Mouse (Mus musculus): Measurements from ENCODE around the gene Slf2. TPM values are rescaled to one million over a fixed set of nuclear protein-coding genes. Genes with fewer than 3 reads are reported as not detected.

Slf2 gene
- polyA plus RNA-seq, 1 experiment = 51.3 TPM

DNA sequence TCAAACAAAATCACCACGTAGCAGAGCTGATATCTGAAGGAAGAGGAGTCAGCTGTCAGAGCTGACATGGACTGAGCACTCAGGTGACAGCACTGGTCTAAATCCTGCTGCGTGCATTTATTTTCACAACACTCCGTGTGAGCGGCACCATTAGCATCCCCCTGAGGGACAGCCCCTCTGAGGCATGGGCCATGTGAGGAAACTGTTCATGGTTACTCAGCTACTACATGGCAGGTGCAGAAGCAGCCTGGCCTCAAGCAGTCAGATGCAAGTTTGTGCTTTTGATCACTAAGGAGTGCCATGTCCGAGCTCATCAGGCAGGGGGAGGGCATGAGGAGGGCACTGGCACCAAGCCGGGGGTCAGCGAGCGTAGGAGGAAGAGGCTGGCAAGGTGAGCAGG lies 68.7 kb downstream of the Slf2 start:
- no peak for DNase-seq (ENCODE audit: low read depth)
- no peak for TF ChIP-seq CTCF (IDR thresholded peaks at IDR 0.05; ENCODE audit: borderline replicate concordance, extremely low read depth, insufficient read depth, insufficient read length)
- no peak for TF ChIP-seq POLR2A (IDR thresholded peaks at IDR 0.05; ENCODE audit: borderline replicate concordance, extremely low read depth, insufficient read depth, insufficient read length, poor library complexity, severe bottlenecking)

GRCm38 (mm10) chr19:45002301-45002700 lies 71.3 kb downstream of the Slf2 start:
- no peak for DNase-seq (ENCODE audit: low read depth)
- TF ChIP-seq CTCF (IDR thresholded peaks at IDR 0.05; ENCODE audit: borderline replicate concordance, extremely low read depth, insufficient read depth, insufficient read length) (peak; percentile 25; the same call in 1 of the 2 replicates), POLR2A (IDR thresholded peaks at IDR 0.05; ENCODE audit: borderline replicate concordance, extremely low read depth, insufficient read depth, insufficient read length, poor library complexity, severe bottlenecking) (no peak)

GRCm38 (mm10) chr19:45003740-45004516 lies 73.0 kb downstream of the Slf2 start:
- TF ChIP-seq POLR2A (IDR thresholded peaks at IDR 0.05; ENCODE audit: borderline replicate concordance, extremely low read depth, insufficient read depth, insufficient read length, poor library complexity, severe bottlenecking) = no peak
- TF ChIP-seq CTCF (IDR thresholded peaks at IDR 0.05; ENCODE audit: borderline replicate concordance, extremely low read depth, insufficient read depth, insufficient read length) = no peak
- DNase-seq (ENCODE audit: low read depth) = no peak

- peak; percentile 23 for DNase-seq (ENCODE audit: low read depth)
- no peak for TF ChIP-seq CTCF (IDR thresholded peaks at IDR 0.05; ENCODE audit: borderline replicate concordance, extremely low read depth, insufficient read depth, insufficient read length)
- no peak for TF ChIP-seq POLR2A (IDR thresholded peaks at IDR 0.05; ENCODE audit: borderline replicate concordance, extremely low read depth, insufficient read depth, insufficient read length, poor library complexity, severe bottlenecking)
Observed at GRCm38 (mm10) chr19:45005444-45005843, 74.5 kb downstream of the Slf2 start, which contains the start of gene Twnk. Gene Twnk, plus strand, starts transcription at chr19:45005663.

DNA sequence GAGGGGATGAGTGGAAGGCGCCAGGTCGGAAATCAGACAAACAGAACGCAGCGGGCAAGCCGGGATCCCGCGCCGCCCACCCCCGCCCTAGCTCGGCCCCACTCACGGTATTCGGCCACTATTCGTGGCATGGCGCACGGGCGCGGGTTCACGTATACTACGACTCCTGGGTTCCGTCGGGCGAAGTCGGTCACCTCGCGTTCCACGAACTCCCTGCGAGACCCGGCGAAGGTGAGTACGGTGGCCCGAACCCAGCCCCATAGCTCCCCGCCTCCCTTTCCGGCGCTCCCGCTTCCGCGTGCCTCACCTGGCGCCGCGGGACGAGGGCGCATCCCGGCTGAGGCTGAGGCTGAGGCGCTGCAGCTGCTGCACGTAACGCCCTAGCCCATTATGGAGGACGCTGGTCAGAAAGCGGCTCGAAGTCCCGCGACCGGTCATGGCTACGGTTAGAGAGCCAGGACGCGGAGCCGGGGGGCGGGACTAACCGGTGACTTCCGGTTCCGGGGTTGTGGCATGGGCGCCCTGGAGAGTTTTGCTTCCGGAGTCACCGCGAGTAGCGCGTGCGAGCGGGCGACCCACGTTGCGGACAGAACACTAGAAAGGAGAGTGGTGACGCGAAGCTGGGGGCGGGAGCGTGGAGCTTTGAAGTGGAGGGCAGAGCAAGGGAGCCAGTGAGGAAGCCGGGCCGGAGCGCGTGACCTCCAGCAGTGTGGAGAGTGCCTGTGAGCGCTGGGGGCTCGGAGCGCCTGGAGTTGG lies 75.2 kb downstream of the Slf2 start, which contains the start of gene Mrpl43:
Gene Mrpl43 (minus strand): TSS at position 486 of the 756 bp plus-strand sequence.
- peak; percentile 95 for DNase-seq (ENCODE audit: low read depth)
- TF ChIP-seq CTCF (IDR thresholded peaks at IDR 0.05; ENCODE audit: borderline replicate concordance, extremely low read depth, insufficient read depth, insufficient read length) (no peak), POLR2A (IDR thresholded peaks at IDR 0.05; ENCODE audit: borderline replicate concordance, extremely low read depth, insufficient read depth, insufficient read length, poor library complexity, severe bottlenecking) (no peak)

- DNase-seq (ENCODE audit: low read depth) = no peak
- no peak for TF ChIP-seq POLR2A (IDR thresholded peaks at IDR 0.05; ENCODE audit: borderline replicate concordance, extremely low read depth, insufficient read depth, insufficient read length, poor library complexity, severe bottlenecking)
- no peak for TF ChIP-seq CTCF (IDR thresholded peaks at IDR 0.05; ENCODE audit: borderline replicate concordance, extremely low read depth, insufficient read depth, insufficient read length)
Observed at GRCm38 (mm10) chr19:45007021-45007420, 76.1 kb downstream of the Slf2 start.

DNA sequence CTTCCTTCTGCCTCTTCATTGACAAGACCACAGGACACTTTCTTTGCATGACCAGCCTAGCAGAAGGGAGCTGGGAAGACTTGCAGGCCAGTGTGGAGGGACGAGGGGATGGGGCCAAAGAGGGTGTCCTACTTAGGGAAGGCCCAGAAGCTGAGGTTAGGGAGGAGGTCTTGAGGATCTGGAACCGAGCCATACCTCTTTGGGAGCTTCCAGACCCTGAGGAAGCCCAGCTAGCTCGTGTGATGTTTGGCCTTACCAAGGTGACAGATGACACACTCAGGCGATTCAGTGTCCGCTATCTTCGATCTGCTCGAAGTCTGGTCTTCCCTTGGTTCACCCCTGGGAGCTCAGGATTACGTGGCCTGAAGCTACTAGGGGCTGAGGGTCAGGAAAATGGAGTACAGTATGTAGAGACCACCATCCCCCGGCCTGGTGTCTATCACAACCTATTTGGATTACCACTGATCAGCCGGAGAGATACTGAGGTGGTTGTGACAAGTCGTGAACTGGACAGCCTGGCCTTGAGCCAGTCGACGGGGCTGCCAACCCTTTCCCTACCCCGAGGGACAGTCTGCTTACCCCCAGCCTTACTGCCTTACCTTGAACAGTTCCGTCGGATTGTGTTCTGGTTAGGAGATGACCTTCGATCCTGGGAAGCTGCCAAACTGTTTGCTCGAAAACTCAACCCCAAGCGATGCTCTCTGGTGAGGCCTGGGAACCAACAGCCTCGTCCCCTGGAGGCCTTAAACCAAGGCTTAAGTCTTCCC lies 76.7 kb downstream of the Slf2 start:
- DNase-seq (ENCODE audit: low read depth) = no peak
- TF ChIP-seq POLR2A (IDR thresholded peaks at IDR 0.05; ENCODE audit: borderline replicate concordance, extremely low read depth, insufficient read depth, insufficient read length, poor library complexity, severe bottlenecking) (no peak), CTCF (IDR thresholded peaks at IDR 0.05; ENCODE audit: borderline replicate concordance, extremely low read depth, insufficient read depth, insufficient read length) (no peak)

DNA sequence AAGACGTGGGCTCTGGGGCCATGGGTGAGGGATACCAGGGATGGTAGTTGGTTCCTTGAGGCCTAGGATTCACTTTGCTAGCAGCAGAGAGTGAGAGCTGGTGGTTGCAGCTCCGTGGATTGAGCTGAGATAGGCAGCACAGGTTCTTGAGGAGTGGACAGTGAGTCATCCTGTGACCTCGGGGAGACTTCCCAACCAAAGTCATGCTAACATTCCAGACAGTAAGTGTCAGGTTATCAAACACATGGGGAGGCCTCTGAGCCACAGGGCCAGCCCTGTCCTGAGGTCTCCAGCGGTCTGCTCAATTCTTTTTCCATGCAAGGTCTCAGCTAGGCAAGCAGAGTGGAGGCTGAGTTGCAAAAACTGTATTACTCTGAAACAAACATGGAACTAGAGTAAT lies 79.7 kb downstream of the Slf2 start:
- TF ChIP-seq POLR2A (IDR thresholded peaks at IDR 0.05; ENCODE audit: borderline replicate concordance, extremely low read depth, insufficient read depth, insufficient read length, poor library complexity, severe bottlenecking) (no peak), CTCF (IDR thresholded peaks at IDR 0.05; ENCODE audit: borderline replicate concordance, extremely low read depth, insufficient read depth, insufficient read length) (no peak)
- no peak for DNase-seq (ENCODE audit: low read depth)

- no peak for TF ChIP-seq POLR2A (IDR thresholded peaks at IDR 0.05; ENCODE audit: borderline replicate concordance, extremely low read depth, insufficient read depth, insufficient read length, poor library complexity, severe bottlenecking)
- TF ChIP-seq CTCF (IDR thresholded peaks at IDR 0.05; ENCODE audit: borderline replicate concordance, extremely low read depth, insufficient read depth, insufficient read length) = no peak
- no peak for DNase-seq (ENCODE audit: low read depth)
Observed at GRCm38 (mm10) chr19:45012219-45012618, 81.3 kb downstream of the Slf2 start.

DNA sequence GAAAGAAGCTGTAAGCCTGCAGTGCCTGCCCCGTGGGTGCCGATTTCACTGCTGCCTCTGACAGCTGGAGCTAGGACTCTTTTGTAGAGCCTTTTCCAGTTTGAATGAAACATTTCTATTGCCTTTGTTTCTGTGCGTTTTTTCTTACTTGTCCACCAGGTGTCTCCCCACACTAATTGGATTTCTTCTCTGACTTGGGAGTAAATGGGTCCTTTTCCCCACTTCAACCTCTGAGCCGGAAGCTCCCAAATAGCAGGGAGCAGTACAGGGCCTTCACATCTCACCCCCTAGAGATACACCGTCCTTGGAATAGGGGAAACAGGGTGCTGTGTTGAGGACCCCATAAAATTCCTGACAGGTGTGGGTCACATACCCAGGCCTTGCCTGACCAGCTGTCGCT lies 81.7 kb downstream of the Slf2 start:
- peak; percentile 77 for DNase-seq (ENCODE audit: low read depth)
- TF ChIP-seq POLR2A (IDR thresholded peaks at IDR 0.05; ENCODE audit: borderline replicate concordance, extremely low read depth, insufficient read depth, insufficient read length, poor library complexity, severe bottlenecking) (no peak), CTCF (IDR thresholded peaks at IDR 0.05; ENCODE audit: borderline replicate concordance, extremely low read depth, insufficient read depth, insufficient read length) (peak; percentile 31; the same call in 1 of the 2 replicates)
